Mouse (Mus musculus): ENCODE measurements around the gene 2010111I01Rik.

- TF ChIP-seq CTCF (IDR thresholded peaks at IDR 0.05; ENCODE audit: low read depth) (no peak), EP300 (optimal IDR thresholded peaks at IDR 0.05) (no peak)
These were observed 45.8 kb downstream of the 2010111I01Rik start for GRCm38 (mm10) chr13:63010345-63011090.

All from stomach, postnatal 0 days (tissue).